Mouse (Mus musculus): ENCODE measurements around the gene Nlgn2. TPM values are rescaled to one million over a fixed set of nuclear protein-coding genes. Genes with fewer than 3 reads are reported as not detected.

The Nlgn2 gene
- polyA plus RNA-seq, 1 experiment: 42.0 TPM

DNA sequence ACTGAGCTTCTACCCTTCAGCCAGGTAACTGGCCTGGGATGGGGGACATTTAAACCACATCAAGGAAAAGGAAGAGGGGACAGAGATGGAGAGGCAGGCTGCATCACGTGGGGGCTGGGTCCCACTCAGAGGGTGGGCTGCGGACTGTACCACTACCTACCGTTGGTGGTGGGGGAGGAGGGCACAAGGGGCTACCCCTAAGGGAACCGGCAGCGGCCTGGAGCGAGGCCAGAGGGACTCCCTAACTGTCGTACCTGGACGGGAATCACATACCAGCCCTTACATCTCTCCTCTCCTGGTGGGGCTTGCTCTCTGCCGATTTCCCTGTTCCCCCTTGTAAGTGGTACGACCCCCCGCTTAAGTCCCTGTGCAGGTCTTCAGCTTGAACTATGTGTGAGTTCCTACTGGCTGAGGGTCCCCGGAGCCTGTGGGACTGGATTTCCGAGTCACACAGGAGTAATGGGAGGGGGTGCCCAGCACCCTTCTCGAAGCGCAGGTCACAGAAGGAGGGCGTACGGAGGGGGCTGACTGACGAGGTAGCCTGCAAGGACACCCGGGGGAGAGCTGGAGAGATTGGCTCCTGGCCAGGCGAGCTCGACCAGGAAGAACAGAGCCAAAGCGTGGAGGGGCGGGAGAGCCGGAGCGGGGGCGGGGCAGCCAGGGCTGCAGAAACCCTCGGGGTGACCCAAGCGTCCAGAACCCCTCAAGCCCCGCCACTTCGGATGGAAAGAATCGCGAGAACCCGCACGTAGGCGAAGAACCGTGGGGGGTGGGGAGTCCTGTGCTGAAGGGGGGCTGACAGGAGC is 37.0 kb downstream of the Nlgn2 start:
- peak; percentile 37 for DNase-seq
- Histone ChIP-seq H3K4me3 (replicated peaks; ENCODE audit: extremely low read depth, low read depth, low read length) (peak overlapping the region; percentile 39), H3K4me1 (ENCODE audit: control insufficient read depth, insufficient read depth, low read length) (peaks cover 20% of the 10 kb centered on the region)
- 2% methylated on average over 36 of the region's 36 CpGs for WGBS
- TF ChIP-seq POLR2A (IDR thresholded peaks at IDR 0.05; ENCODE audit: borderline replicate concordance, extremely low read depth, low read depth, low read length) (no peak), CTCF (IDR thresholded peaks at IDR 0.05; ENCODE audit: insufficient read depth, low read length) (no peak)

DNA sequence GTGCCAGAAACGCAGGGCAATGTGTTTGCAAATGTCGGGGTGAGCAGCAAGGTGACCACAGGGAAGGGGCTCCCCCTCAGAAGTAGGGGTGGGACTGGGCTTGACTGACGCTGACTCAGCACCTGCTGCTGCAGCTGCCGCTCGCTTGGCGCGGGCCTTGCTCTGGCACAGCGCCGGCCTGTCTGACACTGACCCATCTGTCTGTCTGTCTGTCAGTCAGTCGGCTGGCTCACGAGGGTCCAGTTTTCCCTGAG is 37.5 kb downstream of the Nlgn2 start:
- TF ChIP-seq CTCF (IDR thresholded peaks at IDR 0.05; ENCODE audit: insufficient read depth, low read length) (no peak), POLR2A (IDR thresholded peaks at IDR 0.05; ENCODE audit: borderline replicate concordance, extremely low read depth, low read depth, low read length) (no peak)
- H3K4me1 ChIP-seq (ENCODE audit: control insufficient read depth, insufficient read depth, low read length): peaks cover 20% of the 10 kb centered on the region
- no peak overlapping the region for H3K4me3 ChIP-seq (replicated peaks; ENCODE audit: extremely low read depth, low read depth, low read length)
- WGBS: 14% methylated on average over 11 of the region's 11 CpGs
- no peak for DNase-seq

DNA sequence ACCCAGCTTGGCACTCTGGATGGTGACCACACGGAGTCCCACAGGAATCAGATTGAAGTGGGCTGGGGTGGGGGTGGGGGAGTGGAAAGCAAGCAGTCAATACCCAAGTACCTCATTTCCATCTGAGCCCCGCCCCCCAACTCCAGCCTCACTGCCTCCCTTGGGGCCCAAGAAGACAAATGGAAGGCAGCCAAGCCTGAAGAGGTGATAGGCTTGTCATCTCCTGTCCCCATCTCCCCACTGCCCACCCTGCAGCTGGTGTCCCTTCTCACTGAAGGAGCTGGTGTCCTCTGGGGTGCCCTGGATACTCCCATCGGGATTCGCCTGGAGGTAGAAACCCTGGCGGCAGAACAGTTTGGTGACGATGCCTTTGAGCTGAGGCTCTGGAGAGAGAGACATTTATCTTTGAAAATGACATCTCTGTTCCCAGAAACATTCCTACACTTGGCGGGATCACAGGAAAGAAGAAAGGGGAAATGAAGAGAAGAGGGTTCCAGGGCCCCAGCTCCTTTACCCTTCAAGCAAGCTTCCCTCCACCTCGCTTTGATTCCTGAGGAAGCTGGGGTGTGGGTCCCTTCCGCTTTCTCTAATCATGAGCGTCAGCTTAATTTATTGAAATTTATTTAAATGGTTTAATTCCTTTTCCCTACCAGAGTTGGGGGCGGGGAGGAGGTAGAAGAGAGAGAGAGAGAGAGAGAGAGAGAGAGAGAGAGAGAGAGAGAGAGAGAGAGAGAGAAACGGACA is 38.0 kb downstream of the Nlgn2 start:
- Histone ChIP-seq H3K4me1 (ENCODE audit: control insufficient read depth, insufficient read depth, low read length) (peaks cover 20% of the 10 kb centered on the region), H3K4me3 (replicated peaks; ENCODE audit: extremely low read depth, low read depth, low read length) (no peak overlapping the region)
- 49% methylated on average over 12 of the region's 12 CpGs for WGBS
- no peak for DNase-seq
- TF ChIP-seq POLR2A (IDR thresholded peaks at IDR 0.05; ENCODE audit: borderline replicate concordance, extremely low read depth, low read depth, low read length) (no peak), CTCF (IDR thresholded peaks at IDR 0.05; ENCODE audit: insufficient read depth, low read length) (no peak)

DNA sequence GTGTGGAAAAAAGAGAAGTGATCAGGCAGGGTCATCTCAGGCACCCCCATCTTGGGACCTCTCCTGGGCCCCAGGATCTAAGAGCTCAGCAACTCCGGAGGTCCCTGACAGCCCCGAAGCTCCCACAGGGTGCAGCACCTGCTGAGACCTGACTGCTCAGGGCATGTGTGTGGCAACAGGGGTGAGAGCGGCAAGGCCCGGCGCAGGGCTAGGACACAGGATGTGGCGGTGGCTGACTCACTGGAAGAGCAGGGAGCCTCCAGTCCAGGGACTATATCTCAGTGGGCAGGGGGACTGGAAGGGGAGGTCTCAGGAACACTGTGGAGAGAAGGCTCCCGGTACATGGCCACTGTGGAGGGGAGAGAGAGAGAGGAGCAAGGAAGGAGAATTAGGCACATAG is 39.7 kb downstream of the Nlgn2 start:
- 81% methylated on average over 7 of the region's 7 CpGs for WGBS
- no peak overlapping the region for H3K4me3 ChIP-seq (replicated peaks; ENCODE audit: extremely low read depth, low read depth, low read length)

DNA sequence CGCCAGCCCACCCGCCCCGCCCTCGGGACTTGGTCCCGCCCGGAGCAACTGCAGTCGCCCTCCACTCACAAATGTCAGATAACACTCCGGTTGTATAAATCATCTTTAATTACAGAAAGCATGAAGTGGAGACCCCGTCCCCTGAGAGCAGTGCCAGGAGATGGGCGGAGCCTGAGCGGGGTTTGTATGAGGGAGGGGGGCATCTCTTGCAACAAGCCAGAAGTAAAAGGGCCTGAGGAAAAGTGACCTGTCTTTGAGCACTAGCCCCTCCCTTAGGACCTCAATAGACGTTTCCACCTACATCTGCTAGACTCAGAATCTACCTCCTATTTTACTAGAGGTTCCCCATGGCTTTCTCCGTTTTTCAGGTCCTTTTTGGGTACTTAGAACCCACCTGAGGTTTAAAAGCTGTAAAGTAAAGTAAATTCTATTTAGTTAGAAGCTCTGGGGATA is 41.6 kb downstream of the Nlgn2 start:
- no peak for DNase-seq
- WGBS: 6% methylated on average over 13 of the region's 13 CpGs
- H3K4me1 ChIP-seq (ENCODE audit: control insufficient read depth, insufficient read depth, low read length): peaks cover 7% of the 10 kb centered on the region
- H3K4me3 ChIP-seq (replicated peaks; ENCODE audit: extremely low read depth, low read depth, low read length): peak overlapping the region; percentile 65
- TF ChIP-seq POLR2A (IDR thresholded peaks at IDR 0.05; ENCODE audit: borderline replicate concordance, extremely low read depth, low read depth, low read length) (no peak), CTCF (IDR thresholded peaks at IDR 0.05; ENCODE audit: insufficient read depth, low read length) (no peak)

More for the DNA sequence above, 39.7 kb downstream of the Nlgn2 start:
- H3K4me1 ChIP-seq (ENCODE audit: control insufficient read depth, insufficient read depth, low read length): peaks cover 15% of the 10 kb centered on the region
- DNase-seq: no peak
- no peak for TF ChIP-seq CTCF (IDR thresholded peaks at IDR 0.05; ENCODE audit: insufficient read depth, low read length)
- no peak for TF ChIP-seq POLR2A (IDR thresholded peaks at IDR 0.05; ENCODE audit: borderline replicate concordance, extremely low read depth, low read depth, low read length)

DNA sequence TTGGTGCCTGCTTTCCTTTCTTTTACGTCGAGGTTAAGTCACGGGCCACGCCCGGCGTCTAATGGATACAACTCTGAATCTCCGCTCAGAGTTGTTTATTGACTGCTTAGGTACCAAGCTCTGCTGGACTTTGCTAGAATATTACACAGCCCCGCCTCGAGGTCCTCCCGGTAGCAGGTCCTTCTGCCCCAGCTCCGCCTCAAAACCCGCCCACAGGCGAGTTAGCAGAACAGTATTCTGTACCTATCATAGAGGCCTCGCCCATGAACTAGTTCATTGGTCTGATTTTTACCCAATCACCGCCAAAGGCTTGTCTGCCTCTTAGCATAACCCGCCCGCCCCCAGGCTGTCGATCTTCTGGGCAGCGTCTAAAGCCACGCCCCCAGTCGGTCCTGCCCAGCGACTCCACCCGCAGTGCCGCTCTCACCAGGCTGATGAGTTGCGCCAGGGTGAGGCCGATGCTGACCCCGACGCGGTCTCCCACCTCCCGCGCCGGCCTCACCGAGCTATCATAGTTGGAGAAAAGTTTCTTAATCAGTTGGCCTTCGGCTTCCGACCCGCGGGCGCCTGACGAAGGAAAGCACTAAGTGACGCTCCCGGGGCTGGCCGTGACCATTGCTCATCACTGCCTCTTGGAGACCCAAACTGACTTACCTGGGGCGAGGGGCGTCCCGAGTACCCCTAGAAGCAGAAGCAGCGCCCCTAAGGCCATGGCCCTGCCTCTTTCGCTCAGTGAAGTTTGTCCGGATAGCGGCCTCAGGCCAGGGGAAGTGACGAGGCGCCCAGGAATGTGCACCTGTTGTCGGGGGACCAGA is 42.2 kb downstream of the Nlgn2 start, which contains the start of gene Chrnb1:
Gene Chrnb1, minus strand, starts transcription at position 776 of the 815 bp plus-strand sequence.
- Histone ChIP-seq H3K4me1 (ENCODE audit: control insufficient read depth, insufficient read depth, low read length) (peaks cover 4% of the 10 kb centered on the region; the same call in 1 of the 2 replicates), H3K4me3 (replicated peaks; ENCODE audit: extremely low read depth, low read depth, low read length) (peak within 1 kb of the TSS; percentile 65)
- peak; percentile 92 for DNase-seq
- TF ChIP-seq CTCF (IDR thresholded peaks at IDR 0.05; ENCODE audit: insufficient read depth, low read length) (no peak), POLR2A (IDR thresholded peaks at IDR 0.05; ENCODE audit: borderline replicate concordance, extremely low read depth, low read depth, low read length) (peak; percentile 93)
- 1% methylated on average over 52 of the region's 52 CpGs for WGBS

DNA sequence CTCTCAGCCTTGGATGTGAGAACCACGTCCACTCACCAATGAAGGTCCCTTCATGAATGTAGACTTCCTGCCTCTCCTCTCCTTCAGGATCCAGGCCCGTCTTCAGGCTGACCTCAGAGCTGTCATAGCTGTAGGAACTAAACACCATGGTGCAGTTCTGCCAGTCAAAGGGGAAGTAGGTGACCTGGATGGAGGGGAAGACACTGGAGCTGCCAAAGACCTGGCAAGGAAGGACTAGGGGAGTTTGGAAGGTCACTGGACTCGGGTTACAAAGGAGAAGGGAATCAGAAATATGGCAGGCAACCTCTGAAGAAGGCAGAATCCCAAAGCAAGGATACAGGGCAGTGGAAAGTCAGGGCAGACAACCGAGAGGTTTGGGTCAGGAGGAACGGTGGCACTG is 44.2 kb downstream of the Nlgn2 start:
- whole genome bisulfite sequencing: 59% methylated on average over 5 of the region's 5 CpGs
- no peak for DNase-seq
- Histone ChIP-seq H3K4me1 (ENCODE audit: control insufficient read depth, insufficient read depth, low read length) (no peaks in the 10 kb centered on the region), H3K4me3 (replicated peaks; ENCODE audit: extremely low read depth, low read depth, low read length) (no peak overlapping the region)
- no peak for TF ChIP-seq CTCF (IDR thresholded peaks at IDR 0.05; ENCODE audit: insufficient read depth, low read length)
- TF ChIP-seq POLR2A (IDR thresholded peaks at IDR 0.05; ENCODE audit: borderline replicate concordance, extremely low read depth, low read depth, low read length): no peak

DNA sequence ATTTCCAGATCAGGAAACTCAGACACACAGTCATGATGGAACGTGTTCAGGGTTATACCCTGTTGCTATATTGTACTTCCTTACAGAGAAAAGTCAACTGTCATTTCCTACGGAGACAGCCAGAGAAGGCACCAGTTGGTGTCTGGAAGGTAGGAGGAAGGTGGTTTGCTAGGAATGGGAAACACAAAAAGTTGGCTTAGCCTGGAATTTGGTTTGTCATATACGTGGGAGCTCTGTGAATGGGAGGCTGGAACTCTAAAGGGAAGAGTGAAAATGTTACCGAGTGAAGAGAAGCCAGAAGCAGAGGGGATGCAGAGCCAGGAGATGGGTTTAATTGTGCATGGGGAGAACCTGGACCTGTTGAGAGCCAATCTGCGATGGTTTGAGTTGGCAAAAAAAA is 46.2 kb downstream of the Nlgn2 start:
- TF ChIP-seq CTCF (IDR thresholded peaks at IDR 0.05; ENCODE audit: insufficient read depth, low read length) (no peak), POLR2A (IDR thresholded peaks at IDR 0.05; ENCODE audit: borderline replicate concordance, extremely low read depth, low read depth, low read length) (no peak)
- no peak overlapping the region for H3K4me3 ChIP-seq (replicated peaks; ENCODE audit: extremely low read depth, low read depth, low read length)
- DNase-seq: no peak
- H3K4me1 ChIP-seq (ENCODE audit: control insufficient read depth, insufficient read depth, low read length): no peaks in the 10 kb centered on the region
- WGBS: 62% methylated on average over 5 of the region's 5 CpGs

DNA sequence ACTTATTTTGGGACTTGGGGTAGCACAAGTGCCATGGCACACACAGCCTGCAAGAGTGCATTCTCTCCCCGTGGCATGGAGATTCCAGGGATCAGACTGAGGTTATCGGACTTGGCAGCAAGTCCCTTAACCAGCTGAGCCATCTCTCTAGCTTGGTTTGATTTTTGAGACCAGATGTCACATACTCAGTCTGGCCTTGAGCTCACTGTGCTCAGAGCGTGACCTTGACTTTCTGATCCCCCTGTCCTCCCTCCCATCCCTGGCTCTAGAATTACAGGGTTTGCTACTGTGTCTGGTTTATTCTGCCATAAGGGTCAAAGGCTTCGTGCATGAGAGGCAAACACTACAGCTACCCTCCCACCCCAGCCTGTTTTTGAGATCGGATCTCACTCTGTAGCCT is 48.2 kb downstream of the Nlgn2 start:
- WGBS: 54% methylated on average over 5 of the region's 5 CpGs

More for the DNA sequence above, 48.2 kb downstream of the Nlgn2 start:
- TF ChIP-seq CTCF (IDR thresholded peaks at IDR 0.05; ENCODE audit: insufficient read depth, low read length): no peak
- TF ChIP-seq POLR2A (IDR thresholded peaks at IDR 0.05; ENCODE audit: borderline replicate concordance, extremely low read depth, low read depth, low read length): no peak
- Histone ChIP-seq H3K4me3 (replicated peaks; ENCODE audit: extremely low read depth, low read depth, low read length) (no peak overlapping the region), H3K4me1 (ENCODE audit: control insufficient read depth, insufficient read depth, low read length) (peaks cover 3% of the 10 kb centered on the region; the same call in 1 of the 2 replicates)
- DNase-seq: no peak

Measured in lung, adult 2 months (tissue).